Mouse (Mus musculus) forebrain, embryonic 13.5 days (tissue): Measurements from ENCODE around the gene Fam43a. TPM values are rescaled to one million over a fixed set of nuclear protein-coding genes. Genes with fewer than 3 reads are reported as not detected.
A peak's percentile ranks its signal among the peaks of the same experiment; 100 is the strongest.

Experiments
- ATAC-seq: fragments of 200-750 bp; cut with Nextera tagmentation; 2 replicates; pipeline ENCODE4 v1.8.0; 2017
- H3K27ac ChIP-seq: fragments of 300-500 bp; sonication (generic); 2 replicates; pipeline ENCODE4 v1.5.1; 2015; ENCODE audit warnings: inconsistent platforms, mild to moderate bottlenecking, moderate library complexity
- H3K27me3 ChIP-seq: fragments of 300-500 bp; sonication (generic); 2 replicates; pipeline ENCODE4 v1.6.1; 2015; ENCODE audit warnings: mild to moderate bottlenecking, inconsistent platforms
- H3K36me3 ChIP-seq: fragments of 300-500 bp; sonication (generic); 2 replicates; pipeline ENCODE4 v1.6.1; 2015; ENCODE audit warnings: mild to moderate bottlenecking, inconsistent platforms; ENCODE audit not compliant: poor library complexity, severe bottlenecking
- H3K4me1 ChIP-seq: fragments of 300-500 bp; sonication (generic); 2 replicates; pipeline ENCODE4 v1.6.1; 2015; ENCODE audit warnings: inconsistent platforms
- H3K4me2 ChIP-seq: fragments of 300-500 bp; sonication (generic); 2 replicates; pipeline ENCODE4 v1.6.1; 2015; ENCODE audit warnings: inconsistent platforms, mild to moderate bottlenecking, moderate library complexity
- H3K4me3 ChIP-seq: fragments of 300-500 bp; sonication (generic); 2 replicates; pipeline ENCODE4 v1.5.1; 2015; ENCODE audit warnings: mild to moderate bottlenecking, inconsistent platforms
- H3K9ac ChIP-seq: fragments of 300-500 bp; sonication (generic); 2 replicates; pipeline ENCODE4 v1.6.1; 2015; ENCODE audit warnings: mild to moderate bottlenecking, inconsistent platforms
- H3K9me3 ChIP-seq: fragments of 300-500 bp; sonication (generic); replicated peaks from 2 replicates; pipeline ENCODE4 v1.6.1; 2016; ENCODE audit warnings: inconsistent platforms
- WGBS: fragments of 180-500 bp; shearing (Covaris S2); methylation state at CpG from one replicate; pipeline ENCODE4 v1.1.7; 2015; 5-methylcytosine and 5-hydroxymethylcytosine counted together
- polyA plus RNA-seq: library from polyadenylated mRNA; unstranded; fragments of >200 nt; fragmentation: Nextera tagmentation; extraction: Ambion mirVana; gene quantifications from 2 replicates; pipeline ENCODE4 v1.2.1, GENCODE M21; 2015

Gene Fam43a
- polyA plus RNA-seq, 1 experiment from 2014 or later, result 8.3 TPM

DNA sequence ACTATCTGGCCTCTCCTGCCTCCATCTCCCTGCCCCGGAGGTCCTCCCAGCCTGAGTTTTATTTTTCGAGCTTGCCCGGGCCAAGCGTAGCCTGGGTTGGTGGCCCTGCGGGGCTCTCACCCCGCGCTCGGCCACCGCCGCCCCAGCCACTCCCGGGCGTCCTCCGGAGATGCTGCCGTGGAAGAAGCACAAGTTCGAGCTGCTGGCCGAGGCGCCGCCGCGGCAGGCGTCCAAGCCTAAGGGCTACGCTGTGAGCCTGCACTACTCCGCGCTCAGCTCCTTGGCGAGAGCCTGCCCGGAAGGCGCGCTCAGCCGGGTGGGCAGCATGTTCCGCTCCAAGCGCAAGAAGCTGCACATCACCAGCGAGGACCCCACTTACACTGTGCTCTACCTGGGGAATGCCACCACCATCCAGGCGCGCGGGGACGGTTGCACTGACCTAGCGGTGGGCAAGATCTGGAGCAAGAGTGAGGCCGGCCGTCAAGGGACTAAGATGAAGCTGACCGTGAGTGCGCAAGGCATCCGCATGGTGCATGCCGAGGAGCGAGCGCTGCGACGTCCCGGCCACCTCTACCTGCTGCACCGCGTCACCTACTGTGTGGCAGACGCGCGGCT, 1.0 kb downstream of the Fam43a start:
- peak overlapping the region; percentile 70 for H3K9ac ChIP-seq
- H3K36me3 ChIP-seq, result no peaks in the 10 kb centered on the region
- H3K27me3 ChIP-seq, result peaks cover 57% of the 10 kb centered on the region
- no peaks in the 10 kb centered on the region; the same call in 1 of the 2 replicates for H3K9me3 ChIP-seq
- H3K4me2 ChIP-seq, result peak overlapping the region; percentile 96
- WGBS, result under 1% methylated on average over 52 of the region's 53 CpGs
- peak overlapping the region; percentile 60 for H3K4me3 ChIP-seq
- H3K27ac ChIP-seq, result no peak overlapping the region
- ATAC-seq, result peak; percentile 19; the same call in 1 of the 2 replicates
- H3K4me1 ChIP-seq, result peaks cover 53% of the 10 kb centered on the region

DNA sequence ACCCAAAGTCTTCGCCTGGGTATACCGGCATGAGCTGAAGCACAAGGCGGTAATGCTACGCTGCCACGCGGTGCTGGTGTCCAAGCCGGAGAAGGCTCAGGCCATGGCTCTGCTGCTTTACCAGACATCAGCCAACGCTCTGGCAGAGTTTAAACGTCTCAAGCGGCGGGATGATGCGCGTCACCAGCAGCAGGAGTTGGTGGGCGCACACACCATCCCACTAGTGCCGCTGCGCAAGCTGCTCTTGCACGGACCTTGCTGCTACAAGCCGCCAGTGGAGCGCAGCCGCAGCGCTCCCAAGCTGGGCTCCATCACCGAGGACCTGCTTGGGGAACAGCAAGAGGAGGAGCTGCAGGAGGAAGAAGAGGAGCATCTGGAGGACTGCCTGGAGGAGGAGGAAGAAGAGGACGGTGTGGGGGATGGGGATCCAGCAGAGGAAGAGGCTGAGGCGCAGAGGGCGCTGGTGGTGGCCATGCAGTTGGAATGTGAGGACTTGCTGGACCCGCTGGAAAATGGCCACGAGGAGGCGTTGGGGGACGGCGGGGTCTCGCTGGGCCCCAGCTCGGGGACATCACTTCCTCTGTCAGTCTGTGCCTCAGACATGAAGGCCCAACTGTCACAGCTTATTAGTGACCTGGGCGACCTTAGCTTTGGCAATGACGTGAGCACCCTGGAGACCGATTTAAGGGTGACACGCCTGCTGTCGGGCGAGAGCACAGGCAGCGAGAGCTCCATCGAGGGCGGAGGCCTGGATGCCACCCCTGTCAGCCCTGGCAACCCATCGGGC, 1.7 kb downstream of the Fam43a start:
- H3K9me3 ChIP-seq, result no peaks in the 10 kb centered on the region; the same call in 1 of the 2 replicates
- WGBS, result 10% methylated on average over 42 of the region's 42 CpGs
- H3K4me3 ChIP-seq, result peak overlapping the region; percentile 60
- H3K27me3 ChIP-seq, result peaks cover 54% of the 10 kb centered on the region
- no peak for ATAC-seq
- H3K4me1 ChIP-seq, result peaks cover 48% of the 10 kb centered on the region
- H3K36me3 ChIP-seq, result no peaks in the 10 kb centered on the region
- no peak overlapping the region for H3K27ac ChIP-seq
- peak overlapping the region; percentile 70 for H3K9ac ChIP-seq
- H3K4me2 ChIP-seq, result peak overlapping the region; percentile 96

DNA sequence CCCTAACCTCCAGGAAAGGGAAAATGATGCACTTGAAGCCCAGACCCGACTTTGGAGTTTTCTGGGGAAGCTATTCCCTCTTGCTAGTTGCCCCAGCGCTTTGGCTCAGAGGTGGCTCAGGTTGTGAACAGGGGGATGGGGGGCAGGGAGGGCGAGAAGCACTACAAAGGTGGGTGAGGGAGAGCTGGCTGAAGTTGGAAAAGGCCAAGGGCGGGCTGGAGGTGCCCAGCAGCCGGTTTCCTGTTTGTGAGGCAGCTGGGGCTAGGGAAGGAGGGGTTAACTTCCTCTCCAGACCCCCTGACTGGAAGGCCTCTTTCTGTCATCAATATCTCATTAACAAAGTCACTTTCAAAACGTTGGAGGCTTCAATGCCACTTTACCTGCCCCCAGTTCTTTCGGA, 2.4 kb downstream of the Fam43a start:
- Histone ChIP-seq H3K27ac (no peak overlapping the region), H3K4me1 (peaks cover 42% of the 10 kb centered on the region)

DNA sequence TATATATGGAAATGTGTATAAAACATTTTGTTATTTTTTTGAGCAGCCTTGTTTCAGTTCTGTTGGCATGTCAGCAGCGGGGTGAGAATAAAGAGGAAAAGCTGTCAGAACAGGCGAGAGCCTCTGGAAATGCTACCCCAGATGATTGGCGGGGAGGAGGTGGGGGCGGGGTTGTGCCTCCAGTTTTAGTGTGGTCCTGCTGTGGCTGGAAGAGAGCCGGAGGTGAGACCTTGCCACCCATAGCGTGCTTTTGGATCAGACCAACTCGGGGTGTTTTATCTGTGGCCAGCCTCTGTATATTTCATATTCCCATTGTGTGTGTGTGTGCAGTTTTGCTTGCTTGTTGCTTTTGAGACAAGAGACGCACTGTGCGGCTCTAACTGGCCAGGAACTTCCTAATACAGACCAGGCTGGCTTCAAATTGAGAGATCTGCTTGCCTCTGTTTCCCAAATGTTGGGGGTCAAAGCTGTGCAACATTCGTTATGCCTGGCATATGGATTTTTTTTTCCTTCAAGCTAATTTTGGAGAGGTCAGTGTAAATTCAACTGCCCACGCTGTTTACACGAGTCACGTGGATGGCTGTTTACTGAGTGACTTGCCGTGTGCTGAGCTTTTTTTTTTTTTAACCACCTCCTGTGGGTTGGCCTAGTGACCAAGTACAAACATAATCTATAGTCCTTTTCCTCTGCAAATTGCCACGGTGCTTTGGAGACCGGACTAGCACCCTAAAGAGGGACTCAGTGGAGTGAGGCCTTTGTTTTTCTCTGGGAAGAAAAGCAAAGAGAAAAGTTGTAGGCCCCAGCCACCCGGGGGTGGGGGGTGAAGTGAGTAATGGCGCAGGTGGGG, 3.4 kb downstream of the Fam43a start:
- Histone ChIP-seq H3K4me3 (no peak overlapping the region), H3K27ac (no peak overlapping the region; the same call in 1 of the 2 replicates), H3K36me3 (no peaks in the 10 kb centered on the region), H3K9me3 (no peaks in the 10 kb centered on the region; the same call in 1 of the 2 replicates), H3K4me1 (peaks cover 36% of the 10 kb centered on the region), H3K4me2 (0 out of 2 replicates have a peak overlapping the region, but pooled peaks have one; percentile 14), H3K27me3 (peaks cover 45% of the 10 kb centered on the region), H3K9ac (peak overlapping the region; percentile 30; the same call in 1 of the 2 replicates)
- WGBS, result 34% methylated on average over 18 of the region's 18 CpGs
- ATAC-seq, result no peak

More for the DNA sequence above, 2.4 kb downstream of the Fam43a start:
- peak overlapping the region; percentile 96 for H3K4me2 ChIP-seq
- no peaks in the 10 kb centered on the region for H3K36me3 ChIP-seq
- no peaks in the 10 kb centered on the region; the same call in 1 of the 2 replicates for H3K9me3 ChIP-seq
- no peak for ATAC-seq
- H3K27me3 ChIP-seq, result peaks cover 54% of the 10 kb centered on the region
- WGBS, result 24% methylated on average over 7 of the region's 7 CpGs
- peak overlapping the region; percentile 60; the same call in 1 of the 2 replicates for H3K4me3 ChIP-seq
- H3K9ac ChIP-seq, result no peak overlapping the region

DNA sequence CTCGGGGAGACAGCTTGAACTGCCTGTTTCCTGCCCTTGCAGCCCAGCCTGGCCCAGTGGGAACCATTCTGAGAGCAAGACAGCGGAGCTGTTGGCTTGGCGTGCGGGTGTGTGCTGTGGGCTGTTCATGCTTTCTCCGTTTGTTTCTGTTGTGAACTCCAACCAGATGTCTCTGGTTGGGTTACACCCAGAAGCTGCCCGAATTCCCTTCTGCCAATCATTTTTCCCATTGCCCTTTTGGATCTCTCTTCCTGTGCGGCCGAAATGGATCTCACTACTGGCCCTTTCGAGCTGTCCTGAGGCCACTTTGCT, 4.0 kb downstream of the Fam43a start:
- no peak overlapping the region for H3K27ac ChIP-seq
- no peak for ATAC-seq
- no peak overlapping the region for H3K4me3 ChIP-seq
- no peaks in the 10 kb centered on the region for H3K36me3 ChIP-seq
- 71% methylated on average over 9 of the region's 9 CpGs for WGBS
- H3K4me1 ChIP-seq, result peaks cover 36% of the 10 kb centered on the region
- H3K4me2 ChIP-seq, result no peak overlapping the region
- H3K27me3 ChIP-seq, result peaks cover 42% of the 10 kb centered on the region
- peak overlapping the region; percentile 30; the same call in 1 of the 2 replicates for H3K9ac ChIP-seq
- H3K9me3 ChIP-seq, result no peaks in the 10 kb centered on the region; the same call in 1 of the 2 replicates

DNA sequence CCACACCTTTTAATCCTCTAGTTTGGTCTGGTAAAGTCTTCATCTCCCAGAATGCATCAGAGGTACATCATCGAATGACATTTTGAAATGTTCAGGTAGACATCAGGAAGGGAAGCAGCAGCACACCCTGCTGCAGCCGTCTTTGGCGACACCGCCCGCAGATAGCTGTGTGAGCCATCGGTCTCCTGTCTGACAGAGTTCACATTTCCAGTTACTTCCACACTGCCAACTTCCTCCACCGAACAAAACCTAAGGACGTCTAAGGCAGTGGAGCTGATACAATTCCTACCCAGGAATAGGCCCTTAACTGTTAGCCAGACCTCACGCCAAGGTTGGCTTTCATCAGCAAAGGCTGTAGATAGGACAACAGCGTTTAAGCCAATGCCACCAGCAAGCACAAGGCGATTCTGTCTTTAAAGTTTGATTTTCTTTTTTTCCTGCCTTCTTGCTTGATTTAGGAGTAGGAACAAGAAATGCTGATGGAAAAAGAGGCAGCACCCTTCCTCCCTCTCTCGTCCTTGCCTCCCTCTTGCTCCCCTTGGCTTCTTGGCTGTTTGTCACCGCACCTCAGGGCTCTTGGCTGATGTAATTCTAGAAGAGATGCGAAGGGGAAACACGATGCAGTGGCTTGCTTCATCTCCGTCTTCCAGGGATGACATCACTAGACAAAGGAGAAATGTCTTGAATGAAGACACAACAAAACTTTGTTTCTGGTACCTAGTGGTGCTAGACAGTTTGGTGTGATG, 4.7 kb downstream of the Fam43a start:
- H3K4me1 ChIP-seq, result peaks cover 35% of the 10 kb centered on the region

DNA sequence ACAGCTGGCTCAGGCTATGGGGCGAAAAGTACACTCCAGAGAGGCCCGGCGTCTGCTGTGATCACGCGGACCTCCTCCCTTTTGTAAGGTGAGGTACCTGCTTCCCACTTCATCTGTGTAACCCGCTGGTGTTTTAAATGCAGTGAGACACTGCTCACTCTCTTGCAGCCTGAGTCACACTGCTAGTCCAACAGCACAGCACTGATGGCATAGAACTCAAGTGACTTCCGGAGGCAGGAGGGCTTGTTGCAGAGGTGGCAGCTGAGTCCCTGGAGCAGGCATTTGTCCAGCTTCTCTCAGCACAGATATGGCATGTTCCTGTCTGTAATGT, 5.2 kb downstream of the Fam43a start:
- H3K4me3 ChIP-seq, result no peak overlapping the region
- ATAC-seq, result no peak
- H3K36me3 ChIP-seq, result no peaks in the 10 kb centered on the region
- H3K4me2 ChIP-seq, result no peak overlapping the region
- no peaks in the 10 kb centered on the region; the same call in 1 of the 2 replicates for H3K9me3 ChIP-seq
- no peak overlapping the region for H3K9ac ChIP-seq
- H3K4me1 ChIP-seq, result peaks cover 30% of the 10 kb centered on the region
- H3K27me3 ChIP-seq, result peaks cover 34% of the 10 kb centered on the region
- H3K27ac ChIP-seq, result no peak overlapping the region
- 75% methylated on average over 7 of the region's 7 CpGs for WGBS

More for the DNA sequence above, 4.7 kb downstream of the Fam43a start:
- Histone ChIP-seq H3K27ac (no peak overlapping the region), H3K27me3 (peaks cover 38% of the 10 kb centered on the region), H3K9ac (no peak overlapping the region), H3K9me3 (no peaks in the 10 kb centered on the region; the same call in 1 of the 2 replicates), H3K36me3 (no peaks in the 10 kb centered on the region), H3K4me2 (no peak overlapping the region), H3K4me3 (no peak overlapping the region)
- 83% methylated on average over 16 of the region's 16 CpGs for WGBS
- ATAC-seq, result no peak

DNA sequence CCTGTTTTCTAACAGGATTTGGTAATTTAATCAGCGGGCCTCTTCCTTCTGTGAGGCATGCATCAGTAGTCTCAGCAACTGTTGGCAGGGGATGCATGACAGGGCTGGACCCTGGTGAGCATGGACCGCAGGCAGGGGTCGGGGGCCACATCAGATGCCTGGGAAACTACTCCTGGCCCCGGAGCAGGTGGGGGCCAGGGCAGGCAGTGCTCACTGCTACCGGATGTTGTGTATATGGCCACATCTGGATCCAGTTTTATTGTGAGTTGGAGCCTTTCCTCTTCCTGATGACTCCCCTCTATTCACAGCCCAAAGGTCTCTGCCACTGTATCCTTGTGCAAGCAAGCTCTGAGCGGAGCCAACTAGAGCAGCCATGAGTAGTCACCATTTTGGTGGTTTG, 6.0 kb downstream of the Fam43a start:
- Histone ChIP-seq H3K27me3 (peaks cover 27% of the 10 kb centered on the region), H3K9me3 (no peaks in the 10 kb centered on the region; the same call in 1 of the 2 replicates), H3K4me1 (peaks cover 22% of the 10 kb centered on the region), H3K4me2 (no peak overlapping the region), H3K36me3 (no peaks in the 10 kb centered on the region), H3K27ac (no peak overlapping the region), H3K9ac (no peak overlapping the region), H3K4me3 (no peak overlapping the region)
- WGBS, result 80% methylated on average over 6 of the region's 6 CpGs
- no peak for ATAC-seq

DNA sequence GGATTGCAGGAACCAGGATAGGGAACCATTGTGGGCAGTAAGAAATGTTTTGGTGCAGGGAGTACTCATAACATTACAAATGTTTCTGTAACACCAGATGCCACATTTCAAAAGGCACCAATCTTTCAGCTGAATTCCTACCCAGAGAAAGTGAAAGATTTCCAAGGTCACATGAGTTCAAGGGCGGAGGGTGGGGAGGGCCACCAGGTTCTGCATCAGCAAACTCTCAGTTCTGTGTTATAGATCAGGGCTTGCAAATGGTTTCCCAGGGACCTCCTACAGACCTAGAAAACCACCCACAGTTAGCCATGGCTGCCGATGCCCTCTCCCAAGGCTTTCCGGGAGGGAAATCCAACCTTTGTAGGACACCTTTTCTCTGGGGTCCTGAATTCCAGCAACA, 8.3 kb downstream of the Fam43a start:
- Histone ChIP-seq H3K4me1 (0 out of 2 replicates have a peak, but pooled peaks cover 4% of the 10 kb centered on the region), H3K27ac (no peak overlapping the region), H3K36me3 (no peaks in the 10 kb centered on the region), H3K9me3 (no peaks in the 10 kb centered on the region), H3K4me3 (no peak overlapping the region), H3K27me3 (0 out of 2 replicates have a peak, but pooled peaks cover 6% of the 10 kb centered on the region), H3K9ac (no peak overlapping the region), H3K4me2 (no peak overlapping the region)
- WGBS, result 84% methylated on average over 3 of the region's 3 CpGs
- ATAC-seq, result no peak

DNA sequence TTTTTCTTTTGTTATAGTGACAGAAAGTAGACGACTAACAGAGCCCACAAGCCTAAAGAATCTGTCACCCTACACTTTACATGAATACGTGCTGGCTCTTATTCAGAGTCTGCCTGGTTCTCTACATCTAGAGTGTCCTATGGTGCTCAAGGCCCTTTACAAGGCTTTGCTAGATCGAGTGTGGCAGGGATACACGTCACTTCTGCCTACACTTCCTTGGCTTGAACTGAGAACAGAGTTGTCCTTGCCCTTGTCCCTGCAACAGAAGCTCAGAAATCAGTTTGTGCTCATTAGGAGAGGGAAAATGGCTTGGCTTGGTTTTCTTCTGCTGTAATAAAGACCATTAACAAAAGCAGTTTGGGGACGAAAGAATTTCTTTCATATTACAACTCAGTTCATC, 11.8 kb downstream of the Fam43a start:
- ATAC-seq, result no peak
- no peaks in the 10 kb centered on the region for H3K9me3 ChIP-seq
- H3K27ac ChIP-seq, result no peak overlapping the region
- no peaks in the 10 kb centered on the region for H3K36me3 ChIP-seq
- H3K4me1 ChIP-seq, result peaks cover 17% of the 10 kb centered on the region
- no peak overlapping the region for H3K9ac ChIP-seq
- H3K27me3 ChIP-seq, result no peaks in the 10 kb centered on the region
- no peak overlapping the region for H3K4me2 ChIP-seq
- 77% methylated on average over 5 of the region's 5 CpGs for WGBS
- no peak overlapping the region for H3K4me3 ChIP-seq

DNA sequence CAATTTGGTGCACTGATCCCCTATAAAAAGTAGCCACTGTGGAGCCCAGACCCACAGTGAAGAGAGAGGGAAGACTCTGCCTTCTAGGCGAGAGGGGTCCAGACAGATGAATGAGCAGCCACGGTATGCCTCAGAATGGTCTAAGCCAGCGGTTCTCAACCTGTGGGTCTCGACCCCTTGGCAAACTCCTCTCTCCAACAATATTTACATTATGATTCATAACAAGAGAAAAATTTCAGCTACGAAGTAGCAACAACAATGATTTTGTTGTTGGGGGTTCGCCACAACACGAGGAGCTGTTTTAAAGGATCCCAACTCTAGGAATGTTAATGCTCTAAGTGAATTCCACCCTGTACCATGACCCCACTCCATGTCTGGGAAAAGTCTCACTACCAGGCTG, 13.6 kb downstream of the Fam43a start:
- no peak overlapping the region for H3K4me3 ChIP-seq
- no peak for ATAC-seq
- no peak overlapping the region for H3K9ac ChIP-seq
- 89% methylated on average over 7 of the region's 7 CpGs for WGBS
- no peaks in the 10 kb centered on the region for H3K9me3 ChIP-seq
- H3K36me3 ChIP-seq, result no peaks in the 10 kb centered on the region
- H3K27ac ChIP-seq, result no peak overlapping the region
- H3K4me2 ChIP-seq, result no peak overlapping the region
- H3K4me1 ChIP-seq, result peaks cover 17% of the 10 kb centered on the region
- no peaks in the 10 kb centered on the region for H3K27me3 ChIP-seq
